Mouse (Mus musculus) kidney, postnatal 14 days (tissue): Measurements from ENCODE around the gene Clip3.

Experiments used
- DNase-seq: peaks from one replicate; pipeline ENCODE4 v3.0.0; 2022; ENCODE audit warnings: mixed read lengths

Clip3 gene

DNA sequence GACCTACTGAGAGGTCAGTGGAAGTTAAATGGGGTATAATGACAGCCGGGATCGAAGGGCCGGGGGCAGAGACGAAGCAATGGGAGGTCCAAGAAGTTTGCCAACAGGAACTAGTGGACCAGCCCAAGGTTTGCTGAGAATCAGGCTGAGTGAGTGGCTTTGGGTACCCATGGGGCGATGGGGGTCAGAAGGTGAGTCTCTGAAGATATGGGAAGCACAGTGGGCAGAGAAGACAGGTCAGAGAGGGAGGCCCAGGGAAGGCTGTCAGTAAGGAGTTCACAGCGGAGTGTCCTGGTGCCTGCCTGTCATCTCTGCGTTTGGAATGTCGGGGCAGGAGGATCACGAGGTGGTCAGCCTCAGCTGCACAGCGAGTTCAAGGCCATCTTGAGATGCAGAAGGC is 36.9 kb downstream of the Clip3 start:
- DNase-seq = no peak

- DNase-seq = peak; percentile 83
Observed at GRCm38 (mm10) chr7:30331887-30332286, 40.4 kb downstream of the Clip3 start.

GRCm38 (mm10) chr7:30332622-30333259 is 41.2 kb downstream of the Clip3 start:
- no peak for DNase-seq

DNA sequence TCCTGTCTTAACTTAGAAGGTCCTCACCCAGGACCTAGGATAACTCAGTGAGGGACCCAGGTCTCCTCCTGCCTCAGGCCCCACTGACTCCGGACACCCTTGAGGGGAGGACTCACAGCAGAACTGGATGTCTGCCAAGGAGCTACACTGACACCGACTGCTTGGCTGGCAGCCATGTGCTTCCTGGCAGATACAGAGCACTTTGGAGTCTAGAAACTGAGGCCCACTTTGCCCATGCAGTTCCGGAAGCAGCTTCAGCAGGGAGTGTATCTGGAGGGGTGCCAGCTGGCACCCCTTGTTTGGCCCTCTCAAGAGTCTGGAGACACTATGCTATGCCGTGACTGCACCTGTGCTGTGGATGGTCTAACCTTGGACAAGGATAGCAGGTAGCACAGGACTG is 41.9 kb downstream of the Clip3 start:
- DNase-seq = peak; percentile 93

GRCm38 (mm10) chr7:30334563-30334962 is 43.0 kb downstream of the Clip3 start:
- no peak for DNase-seq

DNA sequence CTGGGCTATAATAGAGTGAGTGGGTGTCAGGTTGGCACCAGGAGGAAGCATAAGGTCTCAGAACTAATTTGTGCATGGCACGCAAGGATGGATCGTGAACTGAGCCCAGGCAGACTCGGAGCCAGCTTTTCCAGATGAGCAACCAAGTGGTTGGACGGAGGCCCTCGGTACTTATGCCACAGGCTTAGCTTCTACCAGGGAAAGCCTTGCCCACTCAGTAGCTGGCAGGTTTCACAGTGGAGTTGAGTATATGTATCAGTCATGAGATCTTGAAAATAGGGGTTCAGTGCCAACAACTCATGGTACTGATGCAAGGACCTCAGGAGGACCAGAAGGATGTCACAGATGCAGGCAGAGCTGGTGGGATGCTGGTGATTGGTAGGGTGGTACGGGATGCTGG is 44.2 kb downstream of the Clip3 start:
- no peak for DNase-seq

DNA sequence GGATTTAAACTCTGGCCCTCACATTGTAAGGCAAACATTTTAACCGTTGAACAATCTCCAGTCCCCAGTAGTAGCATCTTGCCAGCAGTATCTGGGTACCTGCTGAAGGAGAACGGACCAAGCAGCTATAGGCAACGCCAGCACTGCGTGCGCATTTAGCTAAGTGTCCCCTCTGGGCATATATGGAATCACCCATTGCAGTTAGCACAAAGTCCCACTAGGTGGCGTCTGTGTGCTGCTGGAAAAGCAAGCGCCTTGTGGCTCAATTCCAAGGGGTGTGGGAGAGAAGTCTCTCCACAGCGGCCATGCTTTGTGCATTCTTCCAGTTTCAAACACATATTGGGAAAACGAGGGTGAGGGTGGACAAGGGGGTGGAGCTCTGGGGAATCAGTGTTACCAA is 44.9 kb downstream of the Clip3 start:
- peak; percentile 87 for DNase-seq

DNA sequence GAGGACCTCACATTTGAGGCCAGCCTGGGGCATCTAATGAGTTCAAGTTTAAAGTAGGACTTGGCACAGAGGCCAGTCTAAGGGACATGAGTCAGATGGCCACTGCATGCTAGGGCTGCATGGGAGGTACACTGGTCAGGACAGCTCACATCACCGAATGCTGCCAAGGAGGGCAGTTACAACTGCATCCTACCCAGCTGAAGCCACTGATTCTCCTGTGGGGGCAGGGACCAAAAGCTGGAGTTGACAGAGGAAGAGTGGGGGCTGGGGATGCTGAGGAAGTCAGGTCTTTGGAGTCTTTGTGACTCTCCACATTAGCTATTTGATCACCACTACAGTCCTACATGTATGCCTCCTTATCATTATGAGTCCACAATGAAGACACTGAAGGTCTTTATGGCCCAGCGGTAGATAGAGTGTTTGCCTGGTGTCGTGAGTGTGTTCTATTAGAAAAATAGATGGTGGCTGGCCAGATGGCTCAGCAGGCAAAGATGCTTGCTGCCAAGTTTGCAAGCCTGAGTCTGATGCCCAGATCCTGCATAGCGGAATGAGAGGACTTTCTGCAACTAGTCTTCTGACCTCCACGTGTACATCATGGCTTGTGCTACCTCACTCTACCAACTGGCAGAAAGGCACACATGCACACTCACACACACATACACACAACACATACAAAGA is 48.0 kb downstream of the Clip3 start:
- no peak for DNase-seq

DNA sequence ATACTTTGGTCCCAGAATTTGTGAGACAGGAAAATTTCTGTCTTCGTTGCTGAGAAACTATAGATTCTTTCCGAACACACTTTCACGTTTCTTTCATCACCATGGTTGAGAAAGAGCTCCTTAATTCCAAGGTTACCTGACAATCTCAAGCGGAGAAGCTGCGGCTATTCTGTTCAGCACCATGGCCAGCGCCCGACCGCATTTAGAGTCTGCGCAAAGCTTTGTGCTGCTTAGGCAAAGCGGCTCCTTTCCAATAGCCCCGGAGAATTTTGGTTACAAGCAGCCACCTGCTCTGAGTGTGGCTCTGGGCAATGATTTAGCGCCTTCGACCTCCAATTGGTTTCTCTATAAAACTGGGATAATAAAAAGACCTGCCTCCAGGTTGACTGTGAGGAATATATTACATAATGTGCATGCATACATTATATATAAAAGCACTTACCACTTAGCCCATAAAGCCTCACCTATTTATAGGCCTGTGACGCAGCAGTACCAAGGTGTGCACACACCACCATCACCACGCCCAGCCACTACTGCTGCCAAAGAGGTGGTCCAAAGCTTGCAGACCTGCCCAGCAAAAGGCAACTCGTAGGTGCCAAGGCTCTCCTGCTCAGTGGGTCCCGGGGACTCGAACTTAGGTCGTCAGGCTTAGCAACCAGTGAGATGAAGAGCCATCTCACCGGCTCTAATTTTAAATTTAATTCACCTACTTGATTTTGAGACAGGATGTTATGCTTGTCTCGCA is 55.3 kb downstream of the Clip3 start:
- peak; percentile 79 for DNase-seq

DNA sequence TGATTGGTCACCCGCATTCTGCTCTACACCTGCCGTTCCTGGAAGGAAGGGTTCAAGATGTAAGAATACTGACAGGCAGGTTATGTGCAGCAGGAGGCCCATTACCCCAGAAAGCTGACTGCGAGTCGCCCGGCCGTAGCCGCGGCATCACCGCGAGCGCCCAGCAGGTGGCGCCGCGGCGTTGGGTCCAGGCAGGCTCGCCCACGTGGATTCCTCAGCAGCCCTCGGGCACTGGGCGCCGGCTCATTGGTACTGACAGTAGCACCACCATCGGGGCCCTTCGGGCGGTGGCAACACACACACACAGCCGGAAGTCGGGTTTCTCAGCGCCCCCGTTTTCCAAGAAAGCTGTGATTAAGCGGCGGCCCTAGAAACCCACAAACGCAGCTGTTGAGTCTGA is 56.3 kb downstream of the Clip3 start:
- DNase-seq = peak; percentile 78

DNA sequence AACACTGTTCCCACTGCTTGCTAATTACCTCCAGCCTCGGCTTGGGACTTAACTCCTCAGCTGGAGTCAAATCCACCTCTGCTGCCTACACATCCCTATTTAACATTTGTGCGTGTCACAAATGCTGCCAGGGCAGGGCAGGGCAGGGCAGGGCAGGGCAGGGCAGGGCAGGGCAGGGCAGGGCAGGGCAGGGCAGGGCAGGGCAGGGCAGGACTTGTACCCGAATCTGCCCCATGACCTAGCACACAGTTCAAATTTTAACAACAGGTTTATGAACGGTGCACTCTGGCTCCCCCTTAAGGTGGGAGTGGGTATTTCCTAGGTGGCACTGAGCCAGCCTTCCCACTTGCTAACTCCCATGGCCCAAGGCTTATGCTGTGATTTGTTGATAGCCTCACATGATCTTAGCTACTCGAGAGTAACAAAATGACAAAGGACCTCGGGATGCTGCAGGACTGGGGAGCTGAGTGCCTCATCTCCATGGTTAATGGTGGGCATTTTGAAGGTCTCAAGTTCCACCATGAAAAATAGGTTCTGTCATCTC is 61.8 kb downstream of the Clip3 start:
- DNase-seq = peak; percentile 84

GRCm38 (mm10) chr7:30354059-30354458 is 62.5 kb downstream of the Clip3 start:
- no peak for DNase-seq
